Mouse (Mus musculus) neural tube, embryonic 15.5 days (tissue): Measurements from ENCODE around the gene Plekhh2. TPM values are rescaled to one million over a fixed set of nuclear protein-coding genes. Genes with fewer than 3 reads are reported as not detected.

Experiments
- ATAC-seq: fragments of 200-750 bp; cut with Nextera tagmentation; 2 replicates; pipeline ENCODE4 v1.8.0; 2017; ENCODE audit warnings: mild to moderate bottlenecking, moderate TSS enrichment, moderate library complexity; ENCODE audit not compliant: low FRiP score
- H3K27ac ChIP-seq: fragments of 300-500 bp; sonication (generic); replicated peaks from 2 replicates; pipeline ENCODE4 v1.5.1; 2015; ENCODE audit warnings: mild to moderate bottlenecking, inconsistent platforms
- H3K27me3 ChIP-seq: fragments of 300-500 bp; sonication (generic); replicated peaks from 2 replicates; pipeline ENCODE4 v1.6.1; 2015; ENCODE audit warnings: inconsistent platforms
- H3K36me3 ChIP-seq: fragments of 300-500 bp; sonication (generic); 2 replicates; pipeline ENCODE4 v1.6.1; 2015; ENCODE audit warnings: inconsistent platforms
- H3K4me1 ChIP-seq: fragments of 300-500 bp; sonication (generic); 2 replicates; pipeline ENCODE4 v1.6.1; 2015; ENCODE audit warnings: inconsistent platforms
- H3K4me2 ChIP-seq: fragments of 300-500 bp; sonication (generic); 2 replicates; pipeline ENCODE4 v1.6.1; 2015; ENCODE audit warnings: inconsistent platforms, mild to moderate bottlenecking, moderate library complexity
- H3K4me3 ChIP-seq: fragments of 300-500 bp; sonication (generic); replicated peaks from 2 replicates; pipeline ENCODE4 v1.5.1; 2015; ENCODE audit warnings: mild to moderate bottlenecking, inconsistent platforms
- H3K9ac ChIP-seq: fragments of 300-500 bp; sonication (generic); replicated peaks from 2 replicates; pipeline ENCODE4 v1.6.1; 2015; ENCODE audit warnings: mild to moderate bottlenecking, inconsistent platforms
- H3K9me3 ChIP-seq: fragments of 300-500 bp; sonication (generic); replicated peaks from 2 replicates; pipeline ENCODE4 v1.6.1; 2016; ENCODE audit warnings: inconsistent platforms
- WGBS: fragments of 180-500 bp; shearing (Covaris S2); methylation state at CpG from one replicate; pipeline ENCODE4 v1.1.7; 2015; ENCODE audit warnings: mixed read lengths; 5-methylcytosine and 5-hydroxymethylcytosine counted together
- polyA plus RNA-seq: library from polyadenylated mRNA; unstranded; fragments of >200 nt; fragmentation: Nextera tagmentation; extraction: Ambion mirVana; gene quantifications from 2 replicates; pipeline ENCODE4 v1.2.1, GENCODE M21; 2015

Gene Plekhh2
- polyA plus RNA-seq, 1 experiment from 2014 or later = 1.7 TPM

- H3K9me3 ChIP-seq = no peaks in the 10 kb centered on the region
- H3K9ac ChIP-seq = no peak overlapping the region
- H3K4me3 ChIP-seq = no peak overlapping the region
- no peak for ATAC-seq
- WGBS = 78% methylated on average over 6 of the region's 6 CpGs
- H3K4me1 ChIP-seq = peaks cover 14% of the 10 kb centered on the region
- H3K27ac ChIP-seq = no peak overlapping the region
- H3K4me2 ChIP-seq = no peak overlapping the region
- no peaks in the 10 kb centered on the region for H3K36me3 ChIP-seq
- H3K27me3 ChIP-seq = no peaks in the 10 kb centered on the region
These were observed 120.1 kb downstream of the Plekhh2 start for GRCm38 (mm10) chr17:84631836-84632235.

- Histone ChIP-seq H3K9me3 (no peaks in the 10 kb centered on the region), H3K4me2 (no peak overlapping the region), H3K27ac (no peak overlapping the region), H3K27me3 (no peaks in the 10 kb centered on the region), H3K4me3 (no peak overlapping the region), H3K9ac (no peak overlapping the region), H3K36me3 (no peaks in the 10 kb centered on the region), H3K4me1 (0 out of 2 replicates have a peak, but pooled peaks cover 4% of the 10 kb centered on the region)
- WGBS = 82% methylated on average over 13 of the region's 13 CpGs
- no peak for ATAC-seq
These were observed 121.7 kb downstream of the Plekhh2 start for GRCm38 (mm10) chr17:84633443-84633842.

GRCm38 (mm10) chr17:84636328-84636727 lies 124.6 kb downstream of the Plekhh2 start:
- Histone ChIP-seq H3K36me3 (no peaks in the 10 kb centered on the region), H3K4me2 (no peak overlapping the region), H3K4me1 (0 out of 2 replicates have a peak, but pooled peaks cover 4% of the 10 kb centered on the region), H3K9ac (no peak overlapping the region), H3K27me3 (no peaks in the 10 kb centered on the region), H3K27ac (no peak overlapping the region), H3K4me3 (no peak overlapping the region), H3K9me3 (no peaks in the 10 kb centered on the region)
- ATAC-seq = no peak
- WGBS = 67% methylated on average over 8 of the region's 8 CpGs

GRCm38 (mm10) chr17:84637971-84638370 lies 126.3 kb downstream of the Plekhh2 start:
- ATAC-seq = no peak
- 93% methylated on average over 6 of the region's 6 CpGs for WGBS
- no peak overlapping the region for H3K9ac ChIP-seq
- no peak overlapping the region for H3K4me3 ChIP-seq
- H3K4me2 ChIP-seq = no peak overlapping the region
- no peaks in the 10 kb centered on the region for H3K9me3 ChIP-seq
- no peaks in the 10 kb centered on the region for H3K27me3 ChIP-seq
- H3K4me1 ChIP-seq = 0 out of 2 replicates have a peak, but pooled peaks cover 4% of the 10 kb centered on the region
- no peak overlapping the region for H3K27ac ChIP-seq
- no peaks in the 10 kb centered on the region for H3K36me3 ChIP-seq

- Histone ChIP-seq H3K4me1 (0 out of 2 replicates have a peak, but pooled peaks cover 4% of the 10 kb centered on the region), H3K27ac (no peak overlapping the region), H3K4me2 (no peak overlapping the region), H3K4me3 (no peak overlapping the region), H3K27me3 (no peaks in the 10 kb centered on the region), H3K9ac (no peak overlapping the region), H3K9me3 (no peaks in the 10 kb centered on the region), H3K36me3 (no peaks in the 10 kb centered on the region)
- WGBS = 60% methylated on average over 10 of the region's 10 CpGs
- ATAC-seq = no peak
These were observed 128.2 kb downstream of the Plekhh2 start for GRCm38 (mm10) chr17:84639796-84640378.

- 38% methylated on average over 3 of the region's 3 CpGs for WGBS
- Histone ChIP-seq H3K4me3 (no peak overlapping the region), H3K9me3 (no peaks in the 10 kb centered on the region), H3K4me2 (no peak overlapping the region), H3K27me3 (no peaks in the 10 kb centered on the region), H3K9ac (no peak overlapping the region), H3K4me1 (no peaks in the 10 kb centered on the region), H3K27ac (no peak overlapping the region), H3K36me3 (no peaks in the 10 kb centered on the region)
- ATAC-seq = no peak
These were observed 130.2 kb downstream of the Plekhh2 start for GRCm38 (mm10) chr17:84641893-84642292.

GRCm38 (mm10) chr17:84642324-84642723 lies 130.6 kb downstream of the Plekhh2 start:
- Histone ChIP-seq H3K27me3 (no peaks in the 10 kb centered on the region), H3K4me2 (no peak overlapping the region), H3K27ac (no peak overlapping the region), H3K9me3 (no peaks in the 10 kb centered on the region), H3K4me1 (no peaks in the 10 kb centered on the region), H3K36me3 (no peaks in the 10 kb centered on the region), H3K4me3 (no peak overlapping the region), H3K9ac (no peak overlapping the region)
- no peak for ATAC-seq
- WGBS = 88% methylated on average over 9 of the region's 9 CpGs

- no peak overlapping the region for H3K4me2 ChIP-seq
- H3K27ac ChIP-seq = no peak overlapping the region
- H3K27me3 ChIP-seq = no peaks in the 10 kb centered on the region
These were observed 132.8 kb downstream of the Plekhh2 start for GRCm38 (mm10) chr17:84644292-84645050.

GRCm38 (mm10) chr17:84645119-84645518 lies 133.4 kb downstream of the Plekhh2 start:
- Histone ChIP-seq H3K27me3 (no peaks in the 10 kb centered on the region), H3K4me3 (no peak overlapping the region), H3K4me1 (no peaks in the 10 kb centered on the region), H3K9me3 (no peaks in the 10 kb centered on the region), H3K9ac (no peak overlapping the region), H3K4me2 (no peak overlapping the region), H3K36me3 (0 out of 2 replicates have a peak, but pooled peaks cover 2% of the 10 kb centered on the region), H3K27ac (no peak overlapping the region)
- ATAC-seq = no peak
- WGBS = 46% methylated on average over 9 of the region's 9 CpGs

More at GRCm38 (mm10) chr17:84644292-84645050, 132.8 kb downstream of the Plekhh2 start:
- 65% methylated on average over 16 of the region's 16 CpGs for WGBS
- no peak overlapping the region for H3K4me3 ChIP-seq
- H3K4me1 ChIP-seq = no peaks in the 10 kb centered on the region
- no peaks in the 10 kb centered on the region for H3K9me3 ChIP-seq
- ATAC-seq = no peak
- H3K9ac ChIP-seq = no peak overlapping the region
- H3K36me3 ChIP-seq = 0 out of 2 replicates have a peak, but pooled peaks cover 2% of the 10 kb centered on the region

- Histone ChIP-seq H3K27ac (no peak overlapping the region), H3K4me3 (no peak overlapping the region), H3K4me2 (no peak overlapping the region), H3K4me1 (no peaks in the 10 kb centered on the region), H3K27me3 (no peaks in the 10 kb centered on the region), H3K9me3 (no peaks in the 10 kb centered on the region), H3K9ac (no peak overlapping the region), H3K36me3 (0 out of 2 replicates have a peak, but pooled peaks cover 2% of the 10 kb centered on the region)
- no peak for ATAC-seq
- 44% methylated on average over 3 of the region's 7 CpGs for WGBS
These were observed 134.2 kb downstream of the Plekhh2 start for GRCm38 (mm10) chr17:84645894-84646293.

- Histone ChIP-seq H3K27ac (no peak overlapping the region), H3K4me1 (no peaks in the 10 kb centered on the region), H3K4me2 (no peak overlapping the region), H3K4me3 (no peak overlapping the region), H3K36me3 (0 out of 2 replicates have a peak, but pooled peaks cover 2% of the 10 kb centered on the region), H3K9me3 (no peaks in the 10 kb centered on the region), H3K27me3 (no peaks in the 10 kb centered on the region), H3K9ac (no peak overlapping the region)
- WGBS = 49% methylated on average over 2 of the region's 2 CpGs
- ATAC-seq = no peak
These were observed 134.8 kb downstream of the Plekhh2 start for GRCm38 (mm10) chr17:84646477-84646876.

- H3K27ac ChIP-seq = no peak overlapping the region
These were observed 135.9 kb downstream of the Plekhh2 start for GRCm38 (mm10) chr17:84647630-84648029.

More at GRCm38 (mm10) chr17:84647630-84648029, 135.9 kb downstream of the Plekhh2 start:
- Histone ChIP-seq H3K9me3 (no peaks in the 10 kb centered on the region), H3K4me2 (no peak overlapping the region), H3K36me3 (0 out of 2 replicates have a peak, but pooled peaks cover 2% of the 10 kb centered on the region), H3K4me3 (no peak overlapping the region), H3K27me3 (no peaks in the 10 kb centered on the region), H3K4me1 (no peaks in the 10 kb centered on the region), H3K9ac (no peak overlapping the region)
- 86% methylated on average over 4 of the region's 4 CpGs for WGBS
- ATAC-seq = no peak
